In genomic region chr2:174284807-174285457, GRCm38 (mm10) we compare ENCODE assay signal across 9 mouse cellular contexts. TPM values are rescaled to one million over a fixed set of nuclear protein-coding genes. Genes with fewer than 3 reads are reported as not detected.
DNase-seq lines count a peak whose midpoint lies in the region; ATAC-seq lines count a peak whose summit lies in the region.
"Had no signal": no experiment of that assay in that cellular context is flagged by ENCODE, and none has a peak within 500 bp of the region (broad histone marks: within the 10 kb centered on the region; RNA-seq: fewer than 3 reads in every experiment).

No protein-coding gene starts in this region.

- peak overlapping the region; percentile 52 for H3K4me2 ChIP-seq in liver, embryonic 11.5 days
- H3K4me2 ChIP-seq in limb, embryonic 13.5 days (replicated peaks), result peak overlapping the region; percentile 62
- peak overlapping the region; percentile 44 for H3K4me2 ChIP-seq in stomach, embryonic 14.5 days (replicated peaks; ENCODE audit: low read depth, low read length)

- peaks cover 66% of the 10 kb centered on the region for H3K36me3 ChIP-seq in liver, embryonic 11.5 days (ENCODE audit: control insufficient read depth, insufficient read depth, low read length)
- H3K36me3 ChIP-seq in forebrain, embryonic 10.5 days (replicated peaks), result peaks cover 100% of the 10 kb centered on the region
- peaks cover 90% of the 10 kb centered on the region for H3K36me3 ChIP-seq in limb, embryonic 13.5 days
- H3K36me3 ChIP-seq in stomach, embryonic 14.5 days (ENCODE audit: control insufficient read depth, insufficient read depth, low read length), result peaks cover 52% of the 10 kb centered on the region

- WGBS in liver, embryonic 11.5 days, result 57% methylated on average over 58 of the region's 58 CpGs
- WGBS in forebrain, embryonic 10.5 days, result 48% methylated on average over 58 of the region's 58 CpGs
- 47% methylated on average over 58 of the region's 58 CpGs for WGBS in limb, embryonic 13.5 days
- WGBS in stomach, embryonic 14.5 days, result 41% methylated on average over 58 of the region's 58 CpGs

- ATAC-seq in liver, embryonic 11.5 days (replicated peaks; ENCODE audit: low FRiP score), result no peak
- peak; percentile 49 for ATAC-seq in limb, embryonic 13.5 days (ENCODE audit: low FRiP score, low read depth)
- no peak for ATAC-seq in stomach, embryonic 14.5 days (ENCODE audit: insufficient number of reproducible peaks, insufficient read depth, low FRiP score, low read depth)

- DNase-seq in liver, embryonic 11.5 days (ENCODE audit: low spot score), result peak; percentile 46
- DNase-seq in liver (no peak), adipocyte (ENCODE audit: low spot score) (no peak)
- DNase-seq in forebrain, embryonic 10.5 days (ENCODE audit: extremely low spot score, low spot score), result no peak
- DNase-seq in layer of hippocampus, postnatal 10 days (ENCODE audit: low spot score in 2 of 2), result no peak
- DNase-seq in layer of hippocampus, adult 8-10 months (ENCODE audit: low spot score in 2 of 2), result no peak
- DNase-seq: spleen, adult 18-20 months had no signal

- H3K4me1 ChIP-seq in liver, embryonic 11.5 days (replicated peaks; ENCODE audit: control insufficient read depth, insufficient read depth, low read length), result no peaks in the 10 kb centered on the region
- peaks cover 62% of the 10 kb centered on the region for H3K4me1 ChIP-seq in forebrain, embryonic 10.5 days
- peaks cover 8% of the 10 kb centered on the region; the same call in 1 of the 2 replicates for H3K4me1 ChIP-seq in limb, embryonic 13.5 days
- H3K4me1 ChIP-seq in stomach, embryonic 14.5 days (ENCODE audit: control insufficient read depth, insufficient read depth, low read length), result no peaks in the 10 kb centered on the region

- peaks cover 43% of the 10 kb centered on the region for H3K27me3 ChIP-seq in liver, embryonic 11.5 days (replicated peaks; ENCODE audit: control insufficient read depth, insufficient read depth, low read length)
- H3K27me3 ChIP-seq in forebrain, embryonic 10.5 days (ENCODE audit: poor library complexity, severe bottlenecking), result peaks cover 72% of the 10 kb centered on the region
- peaks cover 51% of the 10 kb centered on the region for H3K27me3 ChIP-seq in limb, embryonic 13.5 days
- peaks cover 27% of the 10 kb centered on the region for H3K27me3 ChIP-seq in stomach, embryonic 14.5 days (ENCODE audit: control insufficient read depth, insufficient read depth, low read length)

- peak overlapping the region; percentile 35 for H3K4me3 ChIP-seq in liver, embryonic 11.5 days (ENCODE audit: low read depth, low read length)
- peak overlapping the region; percentile 51 for H3K4me3 ChIP-seq in forebrain, embryonic 10.5 days
- H3K4me3 ChIP-seq in limb, embryonic 13.5 days, result peak overlapping the region; percentile 45
- H3K4me3 ChIP-seq in stomach, embryonic 14.5 days (ENCODE audit: low read depth, low read length), result peak overlapping the region; percentile 27

- H3K9me3 ChIP-seq in liver, embryonic 11.5 days (ENCODE audit: control insufficient read depth, low read length), result peaks cover 21% of the 10 kb centered on the region
- H3K9me3 ChIP-seq in forebrain, embryonic 10.5 days, result peaks cover 39% of the 10 kb centered on the region
- peaks cover 23% of the 10 kb centered on the region for H3K9me3 ChIP-seq in limb, embryonic 13.5 days
- H3K9me3 ChIP-seq in stomach, embryonic 14.5 days (ENCODE audit: control insufficient read depth, low read depth, low read length), result peaks cover 36% of the 10 kb centered on the region

- no peak overlapping the region for H3K27ac ChIP-seq in liver, embryonic 11.5 days (ENCODE audit: low read depth, low read length)
- H3K27ac ChIP-seq in forebrain, embryonic 10.5 days, result peak overlapping the region; percentile 53; the same call in 1 of the 2 replicates
- H3K27ac ChIP-seq in limb, embryonic 13.5 days, result 0 out of 2 replicates have a peak overlapping the region, but pooled peaks have one; percentile 8
- H3K27ac ChIP-seq in stomach, embryonic 14.5 days (ENCODE audit: low read length), result no peak overlapping the region

- no peak overlapping the region for H3K9ac ChIP-seq in liver, embryonic 11.5 days (ENCODE audit: low read depth, low read length)
- peak overlapping the region; percentile 59 for H3K9ac ChIP-seq in limb, embryonic 13.5 days
- H3K9ac ChIP-seq in stomach, embryonic 14.5 days (replicated peaks; ENCODE audit: low read depth, low read length), result no peak overlapping the region

RNA-seq across cellular contexts. Expression of gene Gnas, which starts 0.8 kb away (rescaled TPM):
- 729 and 742 TPM in 2 replicates for polyA plus RNA-seq in liver, embryonic 11.5 days (2014; fragmentation: Nextera tagmentation; extraction: Ambion mirVana)
- polyA plus RNA-seq in forebrain, embryonic 10.5 days (2016; fragmentation: Nextera tagmentation; extraction: Ambion mirVana), result 880 and 928 TPM in 2 replicates
- 1,943 and 1,947 TPM in 2 replicates for polyA plus RNA-seq in limb, embryonic 13.5 days (2015; fragmentation: Nextera tagmentation; extraction: Ambion mirVana)
- polyA plus RNA-seq in stomach, embryonic 14.5 days (2014; fragmentation: Nextera tagmentation; extraction: Ambion mirVana), result 1,470 and 1,806 TPM in 2 replicates
- total RNA-seq in layer of hippocampus, postnatal 10 days (2021), result 1,000 to 10,000 TPM; 1,824 to 1,870 TPM
- total RNA-seq in layer of hippocampus, adult 8-10 months (2022), result 1,000 to 10,000 TPM; 1,786 to 1,958 (median 1,837) TPM

Comparison
In these comparisons a context has a peak if more than half of its experiments do, and no peak if none do; other contexts are left out.
1. H3K27ac ChIP-seq: peak in forebrain, embryonic 10.5 days (single experiment) and limb, embryonic 13.5 days (single experiment); none in liver, embryonic 11.5 days (single experiment) and stomach, embryonic 14.5 days (single experiment).
2. Peak in every context shown above with its lines, with median percentiles within 50 percentile points of each other: H3K4me2 ChIP-seq and H3K4me3 ChIP-seq.